Mouse (Mus musculus): ENCODE measurements at regions not wholly inside any gene's neighbourhood (a gene's known extent, or its start where the extent isn't known, plus 50 kb on each side); places are given as distances from the start of the nearest gene placed in this dataset.

DNA sequence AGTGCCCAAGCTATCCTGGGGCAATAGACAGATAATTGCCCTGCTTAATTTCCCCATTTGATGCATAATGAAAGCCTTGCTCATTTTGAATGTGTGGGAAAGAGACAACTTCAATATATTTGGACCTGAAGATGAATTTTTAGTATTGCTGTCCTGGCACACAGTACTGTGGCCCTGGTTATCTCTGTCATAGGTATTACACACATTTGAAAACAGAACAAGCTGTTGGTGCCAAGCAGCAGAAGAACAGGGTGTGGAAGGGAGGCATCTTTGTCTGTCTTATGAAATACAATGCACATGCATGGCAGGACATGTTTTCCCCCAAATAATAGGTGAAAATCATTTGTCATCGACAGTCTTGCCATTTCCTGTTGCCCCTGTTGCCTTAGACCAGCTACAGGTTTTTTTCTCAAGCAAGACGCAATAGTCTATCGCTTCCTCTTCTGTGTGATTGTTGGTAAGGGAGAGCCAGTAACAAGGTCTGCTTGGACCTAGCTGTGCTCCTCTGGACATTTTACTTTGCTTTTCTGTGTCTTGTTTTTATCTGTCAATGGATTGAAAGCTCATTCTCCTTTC lies 102.7 kb upstream of the Trpm1 start:
- TF ChIP-seq POLR2A (IDR thresholded peaks at IDR 0.05; ENCODE audit: borderline replicate concordance, control insufficient read depth, low read depth, low read length) (no peak), CTCF (IDR thresholded peaks at IDR 0.05; ENCODE audit: control insufficient read depth, insufficient read depth, low read length) (no peak)

All from bone marrow, adult 2 months (tissue).